Mouse (Mus musculus) liver, postnatal 0 days (tissue): ENCODE measurements around the gene Dtnb. TPM values are rescaled to one million over a fixed set of nuclear protein-coding genes. Genes with fewer than 3 reads are reported as not detected.

ENCODE experiments used
- ATAC-seq: fragments of 200-750 bp; cut with Nextera tagmentation; 2 replicates; pipeline ENCODE4 v1.8.0; 2017; ENCODE audit warnings: mild to moderate bottlenecking, moderate library complexity
- DNase-seq: peaks from one replicate; pipeline ENCODE4 v3.0.0-alpha.2; 2016
- H3K27ac ChIP-seq: fragments of 300-500 bp; sonication (generic); 2 replicates; pipeline ENCODE4 v1.5.1; 2014; ENCODE audit warnings: antibody characterized with exemption, moderate library complexity, mild to moderate bottlenecking, low read depth
- H3K27me3 ChIP-seq: fragments of 300-500 bp; sonication (generic); 2 replicates; pipeline ENCODE4 v1.6.1; 2014; ENCODE audit warnings: low read length, control low read depth, mixed read lengths; ENCODE audit not compliant: insufficient read depth
- H3K36me3 ChIP-seq: fragments of 300-500 bp; sonication (generic); replicated peaks from 2 replicates; pipeline ENCODE4 v1.6.1; 2014; ENCODE audit warnings: mild to moderate bottlenecking, control low read depth, low read length, moderate library complexity, mixed read lengths; ENCODE audit not compliant: insufficient read depth
- H3K4me1 ChIP-seq: fragments of 300-500 bp; sonication (generic); 2 replicates; pipeline ENCODE4 v1.6.1; 2014; ENCODE audit warnings: antibody characterized with exemption, mild to moderate bottlenecking, control low read depth; ENCODE audit not compliant: insufficient read depth
- H3K4me2 ChIP-seq: fragments of 300-500 bp; sonication (generic); 2 replicates; pipeline ENCODE4 v1.6.1; 2014; ENCODE audit warnings: low read depth, mild to moderate bottlenecking, low read length, moderate library complexity, mixed read lengths
- H3K4me3 ChIP-seq: fragments of 300-500 bp; sonication (generic); 2 replicates; pipeline ENCODE4 v1.5.1; 2014; ENCODE audit warnings: low read depth, low read length
- H3K9ac ChIP-seq: fragments of 300-500 bp; sonication (generic); replicated peaks from 2 replicates; pipeline ENCODE4 v1.6.1; 2014; ENCODE audit warnings: mild to moderate bottlenecking, moderate library complexity
- H3K9me3 ChIP-seq: fragments of 300-500 bp; sonication (generic); 2 replicates; pipeline ENCODE4 v1.6.1; 2016; ENCODE audit warnings: mild to moderate bottlenecking, control low read depth, low read length, mixed read lengths
- CTCF ChIP-seq: sonication (generic); IDR thresholded peaks from 2 replicates; pipeline ENCODE4 v1.5.1; 2016; ENCODE audit warnings: antibody characterized with exemption, low read depth
- EP300 ChIP-seq: IDR thresholded peaks from 2 replicates; pipeline ENCODE4 v1.6.1; 2016; ENCODE audit warnings: antibody characterized with exemption, low read depth, mild to moderate bottlenecking
- WGBS: fragments of 180-500 bp; shearing (Covaris S2); extraction: QIAGEN DNeasy Blood & Tissue Kit; methylation state at CpG from one replicate; pipeline ENCODE4 v1.1.7; 2014; ENCODE audit not compliant: insufficient replicate concordance; 5-methylcytosine and 5-hydroxymethylcytosine counted together
- polyA plus RNA-seq: library from polyadenylated mRNA; unstranded; fragments of >200 nt; fragmentation: Nextera tagmentation; extraction: Ambion mirVana; gene quantifications from 2 replicates; pipeline ENCODE4 v1.2.1, GENCODE M21; 2015

Gene Dtnb
- polyA plus RNA-seq, 1 experiment from 2014 or later, result 15.7 TPM

- H3K36me3 ChIP-seq, result no peaks in the 10 kb centered on the region; the same call in 1 of the 2 replicates
- 78% methylated on average over 4 of the region's 4 CpGs for WGBS
- H3K9ac ChIP-seq, result no peak overlapping the region
- no peak for ATAC-seq
- H3K4me3 ChIP-seq, result no peak overlapping the region
- H3K27me3 ChIP-seq, result no peaks in the 10 kb centered on the region
- no peak for TF ChIP-seq CTCF
- no peak for TF ChIP-seq EP300
- no peak overlapping the region for H3K4me2 ChIP-seq
- no peaks in the 10 kb centered on the region for H3K4me1 ChIP-seq
- DNase-seq, result no peak
- no peaks in the 10 kb centered on the region for H3K9me3 ChIP-seq
- no peak overlapping the region for H3K27ac ChIP-seq
These were observed 54.7 kb downstream of the Dtnb start for GRCm38 (mm10) chr12:3626880-3627279.

DNA sequence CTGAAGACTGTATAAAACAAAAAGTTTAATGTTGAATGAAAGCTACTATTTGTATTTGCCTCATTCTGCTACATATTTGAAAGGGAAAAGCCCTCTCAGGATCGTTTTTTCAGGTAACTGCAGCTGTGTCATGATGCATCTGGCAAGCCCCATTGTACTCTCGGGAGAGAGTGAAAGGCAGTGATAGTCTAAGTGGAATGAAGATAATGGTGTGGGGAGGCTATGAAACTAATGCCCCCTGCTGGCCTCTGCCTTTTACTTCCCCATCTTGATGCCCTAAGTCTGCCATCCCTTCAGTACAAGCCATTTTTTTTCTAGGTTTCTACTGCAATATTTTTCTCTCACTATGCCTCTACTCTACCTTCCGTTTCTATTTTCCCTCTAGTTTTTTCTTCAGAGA lies 69.8 kb downstream of the Dtnb start:
- no peak overlapping the region for H3K27ac ChIP-seq
- TF ChIP-seq CTCF (peak; percentile 65), EP300 (no peak)
- no peaks in the 10 kb centered on the region for H3K9me3 ChIP-seq
- no peaks in the 10 kb centered on the region for H3K36me3 ChIP-seq
- WGBS, result 34% methylated on average over 3 of the region's 3 CpGs
- H3K9ac ChIP-seq, result no peak overlapping the region
- no peak overlapping the region for H3K4me3 ChIP-seq
- ATAC-seq, result no peak
- no peaks in the 10 kb centered on the region for H3K27me3 ChIP-seq
- DNase-seq, result peak; percentile 38
- no peaks in the 10 kb centered on the region for H3K4me1 ChIP-seq
- no peak overlapping the region for H3K4me2 ChIP-seq

DNA sequence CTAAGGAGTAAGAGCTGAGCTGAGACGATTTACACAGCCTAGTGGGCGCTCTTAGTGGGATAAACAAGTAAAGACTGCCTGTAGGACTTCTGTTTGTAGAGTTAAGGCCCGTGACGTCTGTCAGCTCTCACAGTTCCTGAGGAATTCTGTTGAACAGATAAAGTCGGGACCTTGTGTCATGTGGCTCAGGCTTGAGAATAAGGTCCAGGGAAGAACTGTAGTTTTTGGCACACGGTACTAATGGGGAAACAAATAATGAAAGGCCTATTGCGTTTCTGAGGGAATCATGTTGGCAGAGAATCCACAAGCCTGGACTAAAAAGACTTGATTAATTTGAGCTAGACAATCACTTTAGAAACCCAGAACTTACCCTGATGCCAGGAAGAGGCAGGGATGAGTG lies 84.6 kb downstream of the Dtnb start:
- no peaks in the 10 kb centered on the region for H3K4me1 ChIP-seq
- DNase-seq (no peak), ATAC-seq (no peak)
- no peak overlapping the region for H3K9ac ChIP-seq
- 58% methylated on average over 7 of the region's 7 CpGs for WGBS
- H3K27ac ChIP-seq, result no peak overlapping the region; the same call in 1 of the 2 replicates
- H3K27me3 ChIP-seq, result no peaks in the 10 kb centered on the region
- no peak overlapping the region for H3K4me3 ChIP-seq
- no peak overlapping the region for H3K4me2 ChIP-seq
- H3K36me3 ChIP-seq, result peaks cover 3% of the 10 kb centered on the region; the same call in 1 of the 2 replicates
- TF ChIP-seq EP300 (no peak), CTCF (no peak)
- no peaks in the 10 kb centered on the region for H3K9me3 ChIP-seq

- DNase-seq (no peak), ATAC-seq (no peak)
- WGBS, result 71% methylated on average over 4 of the region's 4 CpGs
- TF ChIP-seq CTCF, result no peak
- Histone ChIP-seq H3K9ac (no peak overlapping the region), H3K27me3 (no peaks in the 10 kb centered on the region), H3K36me3 (peaks cover 3% of the 10 kb centered on the region; the same call in 1 of the 2 replicates), H3K4me3 (no peak overlapping the region), H3K9me3 (no peaks in the 10 kb centered on the region), H3K4me2 (no peak overlapping the region), H3K4me1 (no peaks in the 10 kb centered on the region), H3K27ac (no peak overlapping the region)
These were observed 85.1 kb downstream of the Dtnb start for GRCm38 (mm10) chr12:3657234-3657633.

- DNase-seq, result no peak
- H3K4me1 ChIP-seq, result no peaks in the 10 kb centered on the region
- no peak overlapping the region for H3K27ac ChIP-seq
These were observed 85.6 kb downstream of the Dtnb start for GRCm38 (mm10) chr12:3657786-3658185.

GRCm38 (mm10) chr12:3659554-3660311 lies 87.6 kb downstream of the Dtnb start:
- Histone ChIP-seq H3K9ac (no peak overlapping the region), H3K4me2 (no peak overlapping the region), H3K36me3 (peaks cover 3% of the 10 kb centered on the region; the same call in 1 of the 2 replicates), H3K4me1 (no peaks in the 10 kb centered on the region), H3K27me3 (no peaks in the 10 kb centered on the region), H3K27ac (no peak overlapping the region), H3K4me3 (no peak overlapping the region), H3K9me3 (no peaks in the 10 kb centered on the region)
- TF ChIP-seq EP300 (no peak), CTCF (no peak)
- no peak for DNase-seq
- 81% methylated on average over 4 of the region's 4 CpGs for WGBS
- no peak for ATAC-seq

More at GRCm38 (mm10) chr12:3657786-3658185, 85.6 kb downstream of the Dtnb start:
- H3K9ac ChIP-seq, result no peak overlapping the region
- 84% methylated on average over 10 of the region's 10 CpGs for WGBS
- H3K4me2 ChIP-seq, result no peak overlapping the region
- H3K36me3 ChIP-seq, result peaks cover 3% of the 10 kb centered on the region; the same call in 1 of the 2 replicates
- H3K9me3 ChIP-seq, result no peaks in the 10 kb centered on the region
- TF ChIP-seq CTCF (no peak), EP300 (no peak)
- no peak overlapping the region for H3K4me3 ChIP-seq
- no peaks in the 10 kb centered on the region for H3K27me3 ChIP-seq
- ATAC-seq, result no peak
